Mouse (Mus musculus) forebrain, embryonic 12.5 days (tissue): ENCODE data around the gene Egfl8. TPM values are rescaled to one million over a fixed set of nuclear protein-coding genes. Genes with fewer than 3 reads are reported as not detected.

Experiments
- ATAC-seq: fragments of 200-750 bp; cut with Nextera tagmentation; 2 replicates; pipeline ENCODE4 v1.8.0; 2017; ENCODE audit warnings: moderate TSS enrichment; ENCODE audit not compliant: low FRiP score
- H3K27ac ChIP-seq: fragments of 300-500 bp; sonication (generic); 2 replicates; pipeline ENCODE4 v1.5.1; 2016; ENCODE audit warnings: mild to moderate bottlenecking
- H3K27me3 ChIP-seq: fragments of 300-500 bp; sonication (generic); 2 replicates; pipeline ENCODE4 v1.6.1; 2016; ENCODE audit warnings: mild to moderate bottlenecking
- H3K36me3 ChIP-seq: fragments of 300-500 bp; sonication (generic); replicated peaks from 2 replicates; pipeline ENCODE4 v1.6.1; 2016; ENCODE audit warnings: mild to moderate bottlenecking
- H3K4me1 ChIP-seq: fragments of 300-500 bp; sonication (generic); 2 replicates; pipeline ENCODE4 v1.6.1; 2016
- H3K4me2 ChIP-seq: fragments of 300-500 bp; sonication (generic); 2 replicates; pipeline ENCODE4 v1.6.1; 2016; ENCODE audit warnings: mild to moderate bottlenecking, moderate library complexity
- H3K4me3 ChIP-seq: fragments of 300-500 bp; sonication (generic); replicated peaks from 2 replicates; pipeline ENCODE4 v1.5.1; 2016; ENCODE audit warnings: mild to moderate bottlenecking
- H3K9ac ChIP-seq: fragments of 300-500 bp; sonication (generic); 2 replicates; pipeline ENCODE4 v1.6.1; 2016; ENCODE audit warnings: mild to moderate bottlenecking
- H3K9me3 ChIP-seq: fragments of 300-500 bp; sonication (generic); 2 replicates; pipeline ENCODE4 v1.6.1; 2016
- WGBS: fragments of 180-500 bp; shearing (Covaris S2); methylation state at CpG from one replicate; pipeline ENCODE4 v1.1.7; 2016; 5-methylcytosine and 5-hydroxymethylcytosine counted together
- polyA plus RNA-seq: library from polyadenylated mRNA; unstranded; fragments of >200 nt; fragmentation: Nextera tagmentation; extraction: Ambion mirVana; gene quantifications from 2 replicates; pipeline ENCODE4 v1.2.1, GENCODE M21; 2016

Gene Egfl8
- polyA plus RNA-seq, 1 experiment from 2014 or later: 3.2 TPM

DNA sequence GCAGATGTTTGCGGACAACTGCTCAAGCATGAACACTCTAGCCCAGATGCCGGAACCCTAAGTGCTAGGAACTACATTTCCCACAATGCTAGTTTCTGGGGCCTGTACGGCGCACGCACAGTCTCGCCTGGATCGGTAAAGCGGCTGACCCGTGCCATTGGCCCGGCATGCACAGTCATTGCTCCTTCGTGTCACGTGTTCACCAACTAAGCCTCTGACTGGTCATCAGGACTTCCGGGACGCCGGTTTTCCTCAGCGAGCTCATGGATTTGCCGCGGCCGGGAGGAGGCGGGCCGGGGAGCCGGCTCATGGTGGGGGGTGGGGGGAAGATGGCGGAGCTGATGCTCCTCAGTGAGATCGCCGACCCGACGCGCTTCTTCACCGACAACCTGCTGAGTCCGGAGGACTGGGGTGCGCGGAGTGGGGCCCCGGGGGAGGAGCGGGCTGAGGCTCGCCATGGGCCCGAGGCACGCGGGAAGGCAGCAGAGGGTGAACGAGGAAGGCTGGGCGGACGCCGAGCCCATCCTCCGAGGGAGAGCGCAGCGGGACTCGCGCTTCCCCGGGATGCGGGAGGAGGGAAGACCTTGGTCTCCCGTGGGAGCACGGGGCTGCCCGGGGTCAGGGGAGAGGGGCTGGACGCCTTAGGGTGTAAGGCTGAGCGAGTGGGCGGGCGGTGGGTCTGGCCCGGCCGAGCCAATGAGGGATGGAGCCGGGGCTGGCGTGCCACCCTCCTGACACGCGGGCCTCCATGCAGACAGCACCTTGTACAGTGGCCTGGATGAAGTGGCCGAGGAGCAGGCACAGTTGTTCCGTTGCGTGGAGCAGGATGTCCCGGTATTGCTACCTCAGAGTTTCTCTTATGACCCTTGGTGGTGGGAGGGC, 31.4 kb upstream of the Egfl8 start, which contains the start of gene Atf6b:
TSS of gene Atf6b (plus strand) at position 241 of the 882 bp plus-strand sequence.
- peak within 1 kb of the TSS; percentile 54 for H3K27ac ChIP-seq
- H3K36me3 ChIP-seq: peaks cover 38% of the 10 kb centered on the region
- no peaks in the 10 kb centered on the region for H3K9me3 ChIP-seq
- H3K9ac ChIP-seq: peak within 1 kb of the TSS; percentile 89
- peaks cover 32% of the 10 kb centered on the region for H3K4me1 ChIP-seq
- H3K27me3 ChIP-seq: no peaks in the 10 kb centered on the region
- 2% methylated on average over 66 of the region's 66 CpGs for WGBS
- peak within 1 kb of the TSS; percentile 88 for H3K4me3 ChIP-seq
- peak; percentile 96 for ATAC-seq
- peak within 1 kb of the TSS; percentile 91 for H3K4me2 ChIP-seq

GRCm38 (mm10) chr17:34645831-34646511, 30.2 kb upstream of the Egfl8 start:
- WGBS: 92% methylated on average over 30 of the region's 30 CpGs
- Histone ChIP-seq H3K9ac (no peak overlapping the region), H3K27me3 (no peaks in the 10 kb centered on the region), H3K36me3 (peaks cover 26% of the 10 kb centered on the region), H3K4me3 (peak overlapping the region; percentile 54; the same call in 1 of the 2 replicates), H3K4me2 (peak overlapping the region; percentile 59), H3K27ac (0 out of 2 replicates have a peak overlapping the region, but pooled peaks have one; percentile 31), H3K4me1 (peaks cover 38% of the 10 kb centered on the region), H3K9me3 (no peaks in the 10 kb centered on the region)
- no peak for ATAC-seq

GRCm38 (mm10) chr17:34645256-34645829, 29.6 kb upstream of the Egfl8 start:
- ATAC-seq: no peak
- Histone ChIP-seq H3K4me2 (peak overlapping the region; percentile 59), H3K4me1 (peaks cover 45% of the 10 kb centered on the region), H3K27me3 (no peaks in the 10 kb centered on the region), H3K9ac (peak overlapping the region; percentile 74; the same call in 1 of the 2 replicates), H3K4me3 (peak overlapping the region; percentile 54), H3K9me3 (no peaks in the 10 kb centered on the region), H3K27ac (peak overlapping the region; percentile 75; the same call in 1 of the 2 replicates), H3K36me3 (peaks cover 20% of the 10 kb centered on the region)
- 50% methylated on average over 10 of the region's 10 CpGs for WGBS

GRCm38 (mm10) chr17:34644608-34645007, 28.8 kb upstream of the Egfl8 start, which contains the start of gene Fkbpl:
Fkbpl (plus strand) TSS chr17:34644764.
- Histone ChIP-seq H3K27ac (peak within 1 kb of the TSS; percentile 75), H3K27me3 (no peaks in the 10 kb centered on the region)

GRCm38 (mm10) chr17:34643944-34644343, 28.2 kb upstream of the Egfl8 start:
- no peak for ATAC-seq
- no peak overlapping the region for H3K27ac ChIP-seq
- H3K4me3 ChIP-seq: no peak overlapping the region
- H3K9ac ChIP-seq: no peak overlapping the region
- H3K4me1 ChIP-seq: peaks cover 45% of the 10 kb centered on the region
- no peak overlapping the region for H3K4me2 ChIP-seq
- H3K36me3 ChIP-seq: peaks cover 6% of the 10 kb centered on the region
- H3K9me3 ChIP-seq: no peaks in the 10 kb centered on the region
- 85% methylated on average over 10 of the region's 10 CpGs for WGBS
- no peaks in the 10 kb centered on the region for H3K27me3 ChIP-seq

More at GRCm38 (mm10) chr17:34644608-34645007, 28.8 kb upstream of the Egfl8 start, which contains the start of gene Fkbpl:
- Histone ChIP-seq H3K36me3 (peaks cover 12% of the 10 kb centered on the region), H3K9me3 (no peaks in the 10 kb centered on the region), H3K4me3 (peak within 1 kb of the TSS; percentile 54), H3K4me2 (peak within 1 kb of the TSS; percentile 59), H3K4me1 (peaks cover 45% of the 10 kb centered on the region), H3K9ac (peak within 1 kb of the TSS; percentile 74)
- peak; percentile 85 for ATAC-seq
- WGBS: under 1% methylated on average over 16 of the region's 16 CpGs

DNA sequence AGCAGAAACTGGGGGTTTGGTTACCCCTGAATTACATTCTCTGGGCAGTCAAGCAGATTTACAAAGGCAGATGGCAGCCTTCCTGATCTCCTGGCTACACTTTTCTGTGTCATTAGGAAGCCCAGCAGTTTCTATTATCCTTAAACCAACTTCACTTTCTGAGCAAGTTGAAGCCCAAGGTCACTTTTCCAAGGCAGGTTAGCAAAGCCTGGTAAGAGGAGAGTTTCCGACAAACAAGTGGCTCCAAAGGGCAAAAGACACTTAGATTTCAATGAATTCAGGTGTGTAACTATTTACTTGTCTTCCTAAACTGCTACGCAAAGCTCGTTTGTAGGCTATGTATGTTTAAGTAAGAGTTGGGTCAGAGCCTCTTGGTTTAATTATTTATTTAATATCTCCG, 27.6 kb upstream of the Egfl8 start:
- no peaks in the 10 kb centered on the region for H3K27me3 ChIP-seq
- peaks cover 40% of the 10 kb centered on the region for H3K4me1 ChIP-seq
- WGBS: 91% methylated on average over 4 of the region's 4 CpGs
- H3K9me3 ChIP-seq: no peaks in the 10 kb centered on the region
- no peak overlapping the region for H3K27ac ChIP-seq
- no peak overlapping the region for H3K4me2 ChIP-seq
- 0 out of 2 replicates have a peak, but pooled peaks cover 5% of the 10 kb centered on the region for H3K36me3 ChIP-seq
- no peak for ATAC-seq
- no peak overlapping the region for H3K4me3 ChIP-seq
- H3K9ac ChIP-seq: no peak overlapping the region

- Histone ChIP-seq H3K27me3 (no peaks in the 10 kb centered on the region), H3K36me3 (0 out of 2 replicates have a peak, but pooled peaks cover 5% of the 10 kb centered on the region), H3K9me3 (no peaks in the 10 kb centered on the region), H3K27ac (peak overlapping the region; percentile 85), H3K9ac (no peak overlapping the region), H3K4me2 (no peak overlapping the region), H3K4me3 (no peak overlapping the region), H3K4me1 (peaks cover 30% of the 10 kb centered on the region)
- no peak for ATAC-seq
- 82% methylated on average over 3 of the region's 3 CpGs for WGBS
Measured at GRCm38 (mm10) chr17:34641945-34642344, 26.2 kb upstream of the Egfl8 start.

DNA sequence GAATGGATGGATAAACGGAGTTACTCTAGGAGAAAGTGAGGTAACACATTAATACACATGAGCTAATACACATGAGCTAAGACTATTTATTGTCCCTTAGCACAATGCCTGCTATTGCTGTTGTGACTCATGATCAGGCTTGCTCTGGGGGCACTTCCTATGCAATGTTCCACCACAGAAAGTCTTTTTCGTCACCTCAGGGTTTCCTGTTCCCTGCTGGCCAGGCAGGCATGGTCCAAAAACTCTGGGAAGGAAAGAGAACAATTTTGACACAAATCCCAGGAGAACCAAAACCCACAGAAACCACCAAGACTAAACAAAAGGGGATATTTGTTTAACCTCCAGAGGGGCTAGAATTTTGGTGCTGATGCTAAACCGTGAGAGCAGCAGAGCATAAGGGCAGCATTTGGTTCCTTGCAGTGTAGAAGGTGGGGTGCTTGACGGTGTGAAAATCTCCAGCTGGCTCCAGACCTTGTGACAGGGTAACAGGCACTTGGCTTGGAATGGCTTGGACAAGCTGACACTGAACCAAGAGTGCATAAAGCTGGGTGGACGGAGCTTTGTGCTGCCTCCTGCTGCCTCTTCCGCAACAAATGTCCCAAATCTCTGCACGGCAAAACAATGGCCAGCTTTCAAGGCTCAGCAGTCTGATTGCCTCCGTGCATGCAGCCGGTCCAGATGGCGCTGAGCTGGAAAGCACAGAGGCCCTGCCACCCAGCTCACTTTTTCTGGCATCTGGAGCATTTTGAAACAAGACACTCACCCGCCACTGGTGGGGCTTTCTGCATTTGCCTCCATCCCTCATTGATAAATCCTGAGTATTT, 25.2 kb upstream of the Egfl8 start:
- Histone ChIP-seq H3K36me3 (0 out of 2 replicates have a peak, but pooled peaks cover under 1% of the 10 kb centered on the region), H3K4me2 (no peak overlapping the region), H3K9ac (0 out of 2 replicates have a peak overlapping the region, but pooled peaks have one; percentile 5), H3K4me1 (peaks cover 24% of the 10 kb centered on the region), H3K9me3 (no peaks in the 10 kb centered on the region), H3K4me3 (no peak overlapping the region), H3K27me3 (peaks cover under 1% of the 10 kb centered on the region; the same call in 1 of the 2 replicates), H3K27ac (peak overlapping the region; percentile 85)
- 11% methylated on average over 11 of the region's 11 CpGs for whole genome bisulfite sequencing
- 0 out of 2 replicates have a peak, but pooled peaks have one; percentile 18 for ATAC-seq

DNA sequence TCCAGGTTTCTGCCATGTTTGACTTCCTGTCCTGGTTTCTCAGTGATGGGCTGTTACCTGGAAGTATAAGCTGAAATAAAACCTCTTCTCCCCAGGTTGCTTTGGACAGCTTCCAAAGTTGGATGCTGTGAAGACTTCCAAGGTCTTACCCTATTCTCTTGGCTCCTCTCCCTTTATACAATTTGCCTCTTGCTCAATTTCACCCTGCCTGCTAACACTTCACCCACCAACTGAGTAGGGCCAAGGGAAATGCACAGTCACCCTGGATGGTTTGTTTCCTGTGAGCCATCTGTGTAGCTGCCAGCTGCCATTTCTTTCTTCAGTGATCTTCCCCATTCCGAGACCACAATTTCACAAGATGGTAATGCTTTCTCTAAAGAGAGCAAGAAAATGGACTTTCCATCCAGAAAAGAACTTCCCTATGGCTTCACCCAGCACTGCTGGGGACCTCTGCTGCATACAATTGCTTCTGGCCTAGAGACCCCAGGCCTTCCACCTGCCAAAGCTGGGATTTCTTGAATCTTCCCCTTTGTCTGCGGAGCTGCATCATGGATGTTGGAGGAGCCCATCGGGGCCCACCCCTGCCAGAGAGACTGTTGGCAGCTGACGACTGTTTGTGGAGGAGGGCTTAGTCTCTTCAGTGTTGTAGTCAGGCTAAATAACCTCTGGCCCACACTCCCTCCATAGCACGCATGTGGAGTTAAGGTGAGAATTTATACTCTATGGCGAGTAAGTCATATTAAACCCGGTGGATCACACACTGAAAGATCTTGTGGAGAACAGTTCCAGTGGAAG, 23.9 kb upstream of the Egfl8 start:
- 85% methylated on average over 7 of the region's 7 CpGs for WGBS
- H3K4me2 ChIP-seq: no peak overlapping the region
- H3K9ac ChIP-seq: no peak overlapping the region
- no peak overlapping the region for H3K27ac ChIP-seq
- no peaks in the 10 kb centered on the region for H3K9me3 ChIP-seq
- ATAC-seq: no peak
- peaks cover 13% of the 10 kb centered on the region for H3K4me1 ChIP-seq
- H3K36me3 ChIP-seq: no peaks in the 10 kb centered on the region
- H3K27me3 ChIP-seq: peaks cover 3% of the 10 kb centered on the region; the same call in 1 of the 2 replicates
- H3K4me3 ChIP-seq: no peak overlapping the region

GRCm38 (mm10) chr17:34637459-34637858, 21.7 kb upstream of the Egfl8 start:
- 70% methylated on average over 3 of the region's 3 CpGs for WGBS

More at GRCm38 (mm10) chr17:34637459-34637858, 21.7 kb upstream of the Egfl8 start:
- H3K9ac ChIP-seq: no peak overlapping the region
- ATAC-seq: no peak
- no peaks in the 10 kb centered on the region for H3K36me3 ChIP-seq
- H3K4me3 ChIP-seq: no peak overlapping the region
- no peaks in the 10 kb centered on the region for H3K9me3 ChIP-seq
- no peak overlapping the region for H3K4me2 ChIP-seq
- peaks cover 19% of the 10 kb centered on the region for H3K27me3 ChIP-seq
- peaks cover 16% of the 10 kb centered on the region for H3K4me1 ChIP-seq
- no peak overlapping the region for H3K27ac ChIP-seq
